Mouse (Mus musculus): ENCODE data around the gene Acbd7.

Acbd7 gene

GRCm38 (mm10) chr2:3387105-3387860, 51.3 kb downstream of the Acbd7 start:
- no peak for DNase-seq

Data from kidney, postnatal 10 days (tissue).